Mouse (Mus musculus): ENCODE data around the gene Ppfibp1. TPM values are rescaled to one million over a fixed set of nuclear protein-coding genes. Genes with fewer than 3 reads are reported as not detected.
A peak's percentile ranks its signal among the peaks of the same experiment; 100 is the strongest.

The Ppfibp1 gene
- polyA plus RNA-seq, 1 experiment from 2014 or later: 12.7 TPM

DNA sequence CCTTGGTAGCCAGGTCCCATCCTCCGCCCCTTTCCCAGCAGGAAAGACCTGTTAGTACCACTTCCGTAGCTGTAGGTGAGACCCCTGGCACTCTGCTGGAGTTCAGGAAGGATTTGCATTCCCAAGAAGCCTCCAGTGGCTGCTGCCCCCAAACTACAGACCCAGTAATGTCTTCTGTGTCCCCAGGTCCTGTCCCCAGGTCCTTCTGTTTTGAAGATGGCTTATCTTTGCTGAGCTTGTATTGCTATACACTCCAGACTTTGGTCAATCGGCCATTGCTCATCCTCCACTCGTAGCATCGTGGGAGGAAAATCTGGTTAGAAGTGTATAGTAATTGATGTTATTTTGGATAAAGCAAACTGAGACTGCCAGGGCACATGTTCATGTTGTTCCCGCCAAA is 79.5 kb downstream of the Ppfibp1 start:
- Histone ChIP-seq H3K9ac (no peak overlapping the region), H3K9me3 (replicated peaks) (no peaks in the 10 kb centered on the region), H3K4me3 (no peak overlapping the region)

GRCm38 (mm10) chr6:146970811-146971210 is 82.5 kb downstream of the Ppfibp1 start:
- 64% methylated on average over 3 of the region's 3 CpGs for WGBS
- ATAC-seq: no peak
- no peaks in the 10 kb centered on the region for H3K36me3 ChIP-seq (ENCODE audit: poor library complexity, severe bottlenecking)
- H3K4me2 ChIP-seq: no peak overlapping the region
- H3K9ac ChIP-seq: no peak overlapping the region
- peaks cover 11% of the 10 kb centered on the region for H3K4me1 ChIP-seq
- no peaks in the 10 kb centered on the region for H3K27me3 ChIP-seq
- H3K27ac ChIP-seq: no peak overlapping the region
- H3K9me3 ChIP-seq (replicated peaks): no peaks in the 10 kb centered on the region
- H3K4me3 ChIP-seq: no peak overlapping the region

More for the DNA sequence above, 79.5 kb downstream of the Ppfibp1 start:
- no peak for ATAC-seq
- Histone ChIP-seq H3K36me3 (ENCODE audit: poor library complexity, severe bottlenecking) (no peaks in the 10 kb centered on the region), H3K27me3 (no peaks in the 10 kb centered on the region), H3K4me1 (peaks cover 6% of the 10 kb centered on the region), H3K27ac (no peak overlapping the region), H3K4me2 (no peak overlapping the region)
- 78% methylated on average over 6 of the region's 6 CpGs for WGBS

- Histone ChIP-seq H3K27ac (no peak overlapping the region), H3K9me3 (replicated peaks) (no peaks in the 10 kb centered on the region), H3K4me1 (peaks cover 11% of the 10 kb centered on the region), H3K36me3 (ENCODE audit: poor library complexity, severe bottlenecking) (no peaks in the 10 kb centered on the region), H3K4me2 (no peak overlapping the region), H3K4me3 (no peak overlapping the region), H3K9ac (no peak overlapping the region), H3K27me3 (no peaks in the 10 kb centered on the region)
- ATAC-seq: no peak
- WGBS: 45% methylated on average over 3 of the region's 3 CpGs
These were observed 83.1 kb downstream of the Ppfibp1 start for GRCm38 (mm10) chr6:146971366-146971765.

GRCm38 (mm10) chr6:146972009-146972408 is 83.7 kb downstream of the Ppfibp1 start:
- WGBS: 27% methylated on average over 6 of the region's 6 CpGs
- no peak for ATAC-seq
- Histone ChIP-seq H3K27ac (no peak overlapping the region), H3K27me3 (no peaks in the 10 kb centered on the region), H3K4me1 (peaks cover 11% of the 10 kb centered on the region), H3K4me3 (no peak overlapping the region), H3K9me3 (replicated peaks) (no peaks in the 10 kb centered on the region), H3K4me2 (no peak overlapping the region), H3K9ac (no peak overlapping the region), H3K36me3 (ENCODE audit: poor library complexity, severe bottlenecking) (no peaks in the 10 kb centered on the region)

- WGBS: 67% methylated on average over 1 of the region's 1 CpGs
- Histone ChIP-seq H3K9ac (no peak overlapping the region), H3K27me3 (no peaks in the 10 kb centered on the region), H3K9me3 (replicated peaks) (no peaks in the 10 kb centered on the region), H3K4me1 (peaks cover 11% of the 10 kb centered on the region), H3K36me3 (ENCODE audit: poor library complexity, severe bottlenecking) (no peaks in the 10 kb centered on the region), H3K4me2 (no peak overlapping the region), H3K4me3 (no peak overlapping the region), H3K27ac (no peak overlapping the region)
- no peak for ATAC-seq
These were observed 84.5 kb downstream of the Ppfibp1 start for GRCm38 (mm10) chr6:146972740-146973139.

DNA sequence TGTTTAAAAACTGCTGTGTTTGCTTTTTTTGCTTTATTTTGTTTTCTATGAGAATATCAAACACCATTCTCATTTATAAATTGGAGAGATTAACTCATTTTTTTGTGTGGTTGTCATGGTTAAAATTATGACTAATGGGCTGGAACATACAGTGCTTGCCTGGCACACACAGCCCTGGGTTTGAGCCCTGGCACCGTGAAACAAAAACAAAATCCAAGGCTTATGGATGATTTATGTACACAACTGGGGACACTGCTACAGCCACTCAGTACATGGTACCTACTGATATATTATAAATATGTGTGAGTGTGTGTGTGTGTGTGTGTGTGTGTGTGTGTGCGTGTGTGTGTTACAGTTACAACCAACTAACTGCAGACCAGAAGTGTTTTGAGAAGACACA is 85.1 kb downstream of the Ppfibp1 start:
- Histone ChIP-seq H3K36me3 (ENCODE audit: poor library complexity, severe bottlenecking) (no peaks in the 10 kb centered on the region), H3K4me3 (no peak overlapping the region), H3K9me3 (replicated peaks) (no peaks in the 10 kb centered on the region), H3K4me2 (no peak overlapping the region), H3K4me1 (peaks cover 11% of the 10 kb centered on the region), H3K9ac (no peak overlapping the region), H3K27ac (no peak overlapping the region), H3K27me3 (no peaks in the 10 kb centered on the region)
- WGBS: 52% methylated on average over 2 of the region's 2 CpGs
- ATAC-seq: 0 out of 2 replicates have a peak, but pooled peaks have one; percentile 51

- Histone ChIP-seq H3K36me3 (ENCODE audit: poor library complexity, severe bottlenecking) (no peaks in the 10 kb centered on the region), H3K4me1 (peaks cover 11% of the 10 kb centered on the region), H3K27ac (no peak overlapping the region), H3K4me2 (no peak overlapping the region), H3K9ac (no peak overlapping the region), H3K9me3 (replicated peaks) (no peaks in the 10 kb centered on the region), H3K27me3 (no peaks in the 10 kb centered on the region), H3K4me3 (no peak overlapping the region)
- no peak for ATAC-seq
These were observed 85.5 kb downstream of the Ppfibp1 start for GRCm38 (mm10) chr6:146973830-146974229.

- H3K4me1 ChIP-seq: peaks cover 30% of the 10 kb centered on the region
- 86% methylated on average over 8 of the region's 8 CpGs for WGBS
- no peaks in the 10 kb centered on the region for H3K27me3 ChIP-seq
- no peak overlapping the region for H3K9ac ChIP-seq
- no peaks in the 10 kb centered on the region for H3K9me3 ChIP-seq (replicated peaks)
- H3K27ac ChIP-seq: no peak overlapping the region
- H3K4me2 ChIP-seq: no peak overlapping the region
- no peak for ATAC-seq
- H3K36me3 ChIP-seq (ENCODE audit: poor library complexity, severe bottlenecking): no peaks in the 10 kb centered on the region
- H3K4me3 ChIP-seq: no peak overlapping the region
These were observed 88.2 kb downstream of the Ppfibp1 start for GRCm38 (mm10) chr6:146976446-146976845.

DNA sequence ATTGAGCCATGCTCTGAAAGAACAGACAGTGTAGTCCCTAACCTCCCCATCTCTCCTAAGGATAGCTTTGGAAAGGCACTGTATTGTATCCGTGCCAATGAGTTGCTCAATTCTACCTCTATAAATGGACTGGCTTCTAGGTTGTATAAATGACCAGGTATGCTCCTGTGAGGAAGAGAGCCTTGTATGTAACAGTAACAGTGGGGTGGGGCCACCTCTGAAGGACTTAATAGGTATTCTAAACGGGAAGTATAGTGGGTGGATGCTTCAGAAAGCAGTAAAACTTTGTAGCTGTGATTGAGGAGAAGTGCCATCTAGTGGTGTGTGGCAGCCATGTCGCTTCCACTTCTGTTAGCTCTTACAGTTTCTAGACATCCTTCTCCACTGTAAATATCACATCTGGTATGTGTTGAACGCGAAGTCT is 90.4 kb downstream of the Ppfibp1 start:
- H3K4me2 ChIP-seq: no peak overlapping the region
- no peak for ATAC-seq
- H3K27ac ChIP-seq: no peak overlapping the region
- no peak overlapping the region for H3K4me3 ChIP-seq
- peaks cover 30% of the 10 kb centered on the region for H3K4me1 ChIP-seq
- no peak overlapping the region for H3K9ac ChIP-seq
- WGBS: 61% methylated on average over 5 of the region's 5 CpGs
- no peaks in the 10 kb centered on the region for H3K36me3 ChIP-seq (ENCODE audit: poor library complexity, severe bottlenecking)
- no peaks in the 10 kb centered on the region for H3K9me3 ChIP-seq (replicated peaks)
- no peaks in the 10 kb centered on the region for H3K27me3 ChIP-seq

DNA sequence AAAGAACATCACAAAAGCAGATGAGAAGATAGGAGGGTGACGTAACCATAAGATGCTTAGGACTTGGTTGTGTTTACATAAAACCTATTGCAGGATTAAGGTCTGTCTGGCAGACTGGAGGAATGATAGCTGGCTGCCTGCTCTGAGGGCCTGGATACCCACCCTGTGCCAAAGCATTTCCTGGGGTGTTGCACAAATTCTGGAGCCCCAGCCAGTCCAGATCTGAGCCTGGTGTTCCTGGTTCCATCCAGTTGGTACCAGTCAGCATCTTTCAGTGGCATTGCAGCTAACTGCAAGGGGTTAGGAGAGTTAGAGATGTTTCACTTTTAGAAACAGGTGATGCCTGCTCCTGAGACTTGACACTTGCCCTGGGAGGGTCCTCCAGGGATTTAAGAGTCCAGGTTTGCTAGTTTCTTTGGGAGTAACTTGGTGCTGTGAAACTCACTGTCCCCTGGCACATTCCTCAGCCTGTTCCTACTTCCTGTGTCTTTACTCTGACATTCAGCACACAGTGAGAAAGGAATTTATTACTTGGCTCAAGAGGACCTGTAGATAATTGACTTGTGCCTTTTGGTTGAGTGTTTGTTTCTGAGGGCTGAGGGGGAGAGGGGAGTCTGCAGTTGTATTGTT is 90.9 kb downstream of the Ppfibp1 start:
- no peaks in the 10 kb centered on the region for H3K27me3 ChIP-seq
- no peak overlapping the region for H3K9ac ChIP-seq
- no peak for ATAC-seq
- no peaks in the 10 kb centered on the region for H3K36me3 ChIP-seq (ENCODE audit: poor library complexity, severe bottlenecking)
- H3K4me3 ChIP-seq: no peak overlapping the region
- 86% methylated on average over 1 of the region's 1 CpGs for WGBS
- H3K27ac ChIP-seq: no peak overlapping the region
- no peaks in the 10 kb centered on the region for H3K9me3 ChIP-seq (replicated peaks)
- H3K4me2 ChIP-seq: no peak overlapping the region
- H3K4me1 ChIP-seq: peaks cover 27% of the 10 kb centered on the region

- Histone ChIP-seq H3K9me3 (replicated peaks) (no peaks in the 10 kb centered on the region), H3K36me3 (ENCODE audit: poor library complexity, severe bottlenecking) (no peaks in the 10 kb centered on the region), H3K27me3 (no peaks in the 10 kb centered on the region), H3K4me3 (no peak overlapping the region), H3K9ac (no peak overlapping the region), H3K4me2 (no peak overlapping the region), H3K27ac (no peak overlapping the region), H3K4me1 (peaks cover 27% of the 10 kb centered on the region)
- ATAC-seq: no peak
- WGBS: 31% methylated on average over 3 of the region's 3 CpGs
These were observed 91.7 kb downstream of the Ppfibp1 start for GRCm38 (mm10) chr6:146979953-146980352.

DNA sequence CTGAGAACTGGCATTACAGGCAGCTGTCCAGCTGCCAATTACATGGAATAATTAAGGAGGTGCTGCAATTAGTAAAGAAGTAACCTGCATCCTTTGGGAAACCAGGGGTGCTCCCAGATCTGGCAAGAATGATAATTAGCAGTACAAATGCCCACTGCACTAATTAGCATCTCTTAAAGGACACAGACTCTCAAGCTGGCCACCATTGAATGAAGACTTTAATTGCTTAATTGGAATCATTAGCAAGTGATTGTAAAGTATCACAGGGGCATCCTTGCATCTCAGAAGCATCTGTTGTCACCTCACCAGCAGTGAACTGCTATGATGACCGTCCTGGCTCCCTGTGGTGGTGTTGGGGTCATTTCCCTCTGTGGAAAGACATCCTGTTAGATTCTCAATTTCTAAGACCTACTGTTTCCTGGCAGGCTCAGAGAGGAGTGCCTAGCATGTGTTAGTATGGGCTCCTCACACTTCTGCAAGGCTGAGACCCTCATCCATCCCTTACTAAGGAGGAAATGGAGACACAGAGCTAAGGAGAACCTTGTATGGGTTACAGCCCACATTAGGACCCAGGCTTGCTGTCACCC is 93.1 kb downstream of the Ppfibp1 start:
- no peak overlapping the region for H3K4me2 ChIP-seq
- peaks cover 27% of the 10 kb centered on the region for H3K4me1 ChIP-seq
- WGBS: 16% methylated on average over 1 of the region's 1 CpGs
- H3K27me3 ChIP-seq: no peaks in the 10 kb centered on the region
- peak; percentile 87 for ATAC-seq
- no peaks in the 10 kb centered on the region for H3K9me3 ChIP-seq (replicated peaks)
- no peak overlapping the region for H3K4me3 ChIP-seq
- H3K27ac ChIP-seq: peak overlapping the region; percentile 62
- H3K36me3 ChIP-seq (ENCODE audit: poor library complexity, severe bottlenecking): no peaks in the 10 kb centered on the region
- H3K9ac ChIP-seq: no peak overlapping the region

DNA sequence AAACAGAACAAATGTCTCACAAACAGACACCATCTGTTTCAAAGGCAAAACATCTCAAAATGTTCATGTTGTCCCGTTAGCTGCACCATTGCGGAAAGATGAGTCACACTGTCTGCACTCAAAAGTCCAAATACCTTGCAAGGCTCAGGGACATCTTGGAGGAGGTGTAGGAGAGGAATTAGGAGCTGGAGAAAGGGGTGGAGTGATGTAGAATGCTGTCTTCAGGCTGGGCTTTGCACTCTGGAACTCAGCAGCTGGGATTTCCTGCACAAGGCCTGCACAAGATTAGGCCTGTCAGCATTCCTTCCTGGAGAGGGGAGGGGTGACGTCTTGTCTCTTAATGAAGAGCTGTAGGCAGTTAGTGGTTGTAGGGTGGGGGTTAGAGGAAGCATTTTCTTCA is 96.3 kb downstream of the Ppfibp1 start:
- H3K4me1 ChIP-seq: peaks cover 27% of the 10 kb centered on the region
- H3K4me3 ChIP-seq: no peak overlapping the region
- H3K9me3 ChIP-seq (replicated peaks): no peaks in the 10 kb centered on the region
- H3K27ac ChIP-seq: no peak overlapping the region
- H3K27me3 ChIP-seq: no peaks in the 10 kb centered on the region
- no peaks in the 10 kb centered on the region for H3K36me3 ChIP-seq (ENCODE audit: poor library complexity, severe bottlenecking)
- H3K9ac ChIP-seq: no peak overlapping the region
- H3K4me2 ChIP-seq: no peak overlapping the region
- 75% methylated on average over 3 of the region's 3 CpGs for WGBS
- ATAC-seq: no peak

Measured in forebrain, embryonic 13.5 days (tissue).